Mouse (Mus musculus): ENCODE results near the gene Gcc2.

DNA sequence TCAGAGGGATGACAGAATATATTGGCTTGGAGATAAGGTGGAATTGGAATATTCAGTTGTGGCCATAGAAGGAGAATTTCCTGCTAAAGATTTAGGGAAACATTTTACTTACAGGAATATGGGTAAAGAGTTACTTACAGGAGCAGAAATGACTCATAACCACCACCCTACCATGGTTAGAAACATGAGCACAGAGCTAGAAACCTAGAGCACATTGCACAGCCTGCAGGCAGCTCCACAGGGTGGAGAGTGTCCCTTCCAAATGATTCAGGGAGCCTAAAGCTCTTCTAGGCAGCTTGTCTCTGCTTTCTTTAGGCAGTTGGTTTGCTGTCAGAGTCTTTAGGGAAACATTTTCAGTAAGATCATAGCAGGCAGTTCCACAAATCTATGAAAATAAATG is 76.4 kb downstream of the Gcc2 start:
- TF ChIP-seq GATA1 (IDR thresholded peaks at IDR 0.05; ENCODE audit: borderline replicate concordance, low read length) (no peak), FLI1 (IDR thresholded peaks at IDR 0.05; ENCODE audit: low read length) (no peak)
